ENCODE assay signal across 15 mouse cellular contexts in genomic region chr14:104789346-104789745, GRCm38 (mm10).
DNase-seq lines count a peak whose midpoint lies in the region.
"Had no signal": no experiment of that assay in that cellular context is flagged by ENCODE, and none has a peak within 500 bp of the region (broad histone marks: within the 10 kb centered on the region; RNA-seq: fewer than 3 reads in every experiment).

No protein-coding gene starts in this region.

- intact Hi-C loops in heart, postnatal 10 days (cut with DNase I) = no loop called here

- peak; percentile 28 for DNase-seq in embryo, embryonic 10 days (ENCODE audit: low spot score)
- no peak for DNase-seq in embryo, embryonic 9.5 days (ENCODE audit: extremely low spot score)
- peak; percentile 95 for DNase-seq in ZHBTc4 (ENCODE audit: low read depth, low spot score)
- peak; percentile 8 for DNase-seq in hindlimb bud, embryonic 11.5 days (ENCODE audit: extremely low spot score, low read depth, low spot score)
- DNase-seq in mesoderm, embryonic 11.5 days (ENCODE audit: low read depth, low spot score) = peak; percentile 23
- no peak for DNase-seq in kidney, adult 8-10 months
- DNase-seq in heart, postnatal 10 days = no peak
- no peak for DNase-seq in gastrocnemius, adult 8-10 months (ENCODE audit: low spot score in 2 of 2)
- DNase-seq: adrenal gland, postnatal 14 days; cerebellum, adult 8-10 months; gastrocnemius, adult 2 months; kidney, adult 9 months; kidney, postnatal 14 days; lung, embryonic 14.5 days; midbrain, embryonic 14.5 days had no signal

Comparison
In these comparisons a context has a peak if more than half of its experiments do, and no peak if none do; other contexts are left out.
1. DNase-seq: peak in embryo, embryonic 10 days (single experiment), ZHBTc4 (single experiment), hindlimb bud, embryonic 11.5 days (single experiment) and mesoderm, embryonic 11.5 days (single experiment); none in embryo, embryonic 9.5 days (single experiment), kidney, adult 8-10 months (0 of 2), heart, postnatal 10 days (0 of 2) and gastrocnemius, adult 8-10 months (0 of 2).